Mouse (Mus musculus) cerebellum, postnatal 10 days (tissue): ENCODE results near the gene Brk1.
A peak's percentile ranks its signal among the peaks of the same experiment; 100 is the strongest.

Source experiments
- DNase-seq, 2 experiments: peaks; one replicate each; pipeline ENCODE4 v3.0.0; 2021; ENCODE audit warnings: mixed read lengths in 2 of 2

The Brk1 gene

GRCm38 (mm10) chr6:113623941-113624751, 19.6 kb downstream of the Brk1 start, which contains the start of gene Vhl:
Gene Vhl, plus strand, starts transcription at chr6:113623959.
- peak; percentile 90 to 92 for DNase-seq

- DNase-seq, result peak; percentile 57 to 60
Observed at GRCm38 (mm10) chr6:113624989-113625770, 20.6 kb downstream of the Brk1 start.

DNA sequence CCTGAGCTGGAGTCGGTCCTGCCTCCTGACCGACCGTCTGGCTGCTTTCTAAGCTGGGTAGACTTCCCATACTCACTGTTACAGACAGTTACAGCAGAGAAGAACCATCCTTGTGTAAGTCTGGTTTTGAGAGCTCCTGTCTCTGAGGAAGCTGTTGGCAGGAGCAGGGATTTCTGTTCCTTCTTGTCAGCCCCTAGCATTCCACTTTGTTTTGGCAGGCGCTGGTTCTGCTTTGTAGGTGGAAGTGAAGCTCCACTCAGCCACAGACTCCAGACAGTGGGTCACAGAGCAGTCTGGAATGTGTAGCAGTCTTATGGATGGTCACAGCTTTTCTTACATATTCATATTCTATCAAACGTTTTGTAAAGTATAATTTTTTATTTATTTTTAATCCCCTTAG, 25.8 kb downstream of the Brk1 start:
- DNase-seq, result no peak

DNA sequence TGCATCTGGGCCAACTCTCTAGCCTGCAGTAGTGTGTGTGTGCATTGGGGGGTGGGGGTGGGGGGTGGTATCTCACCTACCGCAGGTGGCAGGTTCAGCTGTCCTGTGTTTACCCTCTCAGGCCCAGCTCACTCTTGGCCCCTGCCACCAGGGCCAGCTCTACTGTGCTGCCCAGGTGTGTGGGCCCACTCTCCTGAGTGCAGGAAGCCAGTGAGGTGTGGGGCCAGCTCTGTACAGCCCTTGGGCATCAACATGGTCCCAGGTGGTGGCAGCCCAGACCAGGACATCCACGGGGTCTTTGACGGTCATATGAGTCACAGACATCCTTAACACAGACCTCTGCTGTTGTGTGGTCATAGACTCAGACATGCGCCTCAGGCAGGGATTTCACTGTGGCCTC, 28.3 kb downstream of the Brk1 start:
- no peak for DNase-seq

DNA sequence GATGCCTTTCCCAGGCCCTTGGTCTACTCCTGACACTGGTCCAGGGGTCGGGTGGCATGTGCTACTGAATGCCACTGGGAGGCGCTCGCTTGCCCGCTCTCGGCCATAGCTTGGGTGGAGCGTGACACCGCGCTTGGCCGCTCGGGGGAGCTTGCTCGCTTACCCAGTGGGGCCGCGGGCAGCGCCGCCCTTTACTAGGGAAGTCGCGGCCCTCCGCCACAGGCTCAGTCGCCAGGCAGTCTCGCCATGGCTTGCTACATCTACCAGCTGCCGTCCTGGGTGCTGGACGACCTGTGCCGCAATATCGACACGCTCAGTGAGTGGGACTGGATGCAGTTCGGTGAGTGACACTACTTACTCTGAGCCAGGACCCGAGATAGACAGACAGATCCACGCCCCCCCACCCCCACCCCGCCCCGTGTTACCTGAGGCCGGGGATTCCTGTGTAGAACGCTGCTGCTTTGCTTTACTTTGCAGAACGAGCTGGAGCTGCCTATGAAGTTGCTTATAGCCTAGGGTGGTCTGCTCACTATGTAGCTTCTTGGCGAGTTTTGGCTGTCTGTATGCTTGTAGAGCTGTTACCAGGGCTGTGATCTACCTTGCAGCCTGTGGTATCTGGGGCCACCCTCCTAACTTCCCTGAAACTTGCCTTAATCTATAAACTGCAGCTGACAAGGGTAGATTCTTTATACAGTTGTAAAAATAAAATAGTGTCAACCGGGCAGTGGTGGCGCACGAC, 33.9 kb downstream of the Brk1 start, which contains the start of gene Irak2:
TSS of gene Irak2 (plus strand) at position 166 of the 739 bp plus-strand sequence.
- peak; percentile 97 for DNase-seq

- no peak for DNase-seq
Observed at GRCm38 (mm10) chr6:113639201-113639600, 34.6 kb downstream of the Brk1 start.

DNA sequence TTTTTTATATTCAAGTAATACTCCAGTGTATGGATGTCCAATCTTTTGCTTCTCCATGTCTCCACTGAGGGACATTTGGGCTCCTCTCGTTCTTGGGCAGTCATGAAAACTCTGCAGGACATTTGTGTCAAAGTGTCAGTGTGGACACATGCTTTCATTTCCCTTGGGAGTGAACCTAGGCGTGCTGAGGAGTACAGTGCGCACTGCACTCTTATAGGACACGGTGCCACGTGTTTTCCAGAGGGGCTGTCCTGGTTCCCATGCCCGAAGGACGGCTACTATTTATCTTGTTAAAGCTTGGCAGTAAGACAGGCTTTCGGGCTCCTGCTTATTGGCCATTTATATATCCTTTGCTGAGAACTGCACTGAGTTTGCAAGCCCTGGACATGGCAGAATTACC, 38.0 kb downstream of the Brk1 start:
- no peak for DNase-seq

- DNase-seq, result no peak
Observed at GRCm38 (mm10) chr6:113643021-113643420, 38.4 kb downstream of the Brk1 start.

GRCm38 (mm10) chr6:113643967-113644366, 39.4 kb downstream of the Brk1 start:
- DNase-seq, result no peak

DNA sequence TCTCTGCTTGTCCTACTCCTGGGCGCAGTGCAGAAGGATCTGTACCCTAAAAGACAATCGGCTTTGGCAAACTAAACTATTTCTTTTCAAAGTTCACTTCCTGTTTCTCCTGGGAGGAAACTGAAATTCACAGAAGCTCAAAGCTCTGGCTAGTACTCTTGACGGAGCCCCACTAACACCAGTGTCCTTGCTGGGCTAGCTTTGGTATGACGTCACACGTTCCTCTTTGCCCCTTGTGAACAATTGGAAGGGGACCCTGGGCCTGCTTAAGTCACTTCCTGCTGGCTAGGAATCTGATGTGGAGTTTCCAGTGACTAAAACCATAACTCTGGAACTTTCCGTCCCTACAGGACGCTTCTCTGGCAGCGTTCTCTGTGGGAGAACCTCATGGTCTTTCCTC, 40.2 kb downstream of the Brk1 start:
- no peak for DNase-seq

DNA sequence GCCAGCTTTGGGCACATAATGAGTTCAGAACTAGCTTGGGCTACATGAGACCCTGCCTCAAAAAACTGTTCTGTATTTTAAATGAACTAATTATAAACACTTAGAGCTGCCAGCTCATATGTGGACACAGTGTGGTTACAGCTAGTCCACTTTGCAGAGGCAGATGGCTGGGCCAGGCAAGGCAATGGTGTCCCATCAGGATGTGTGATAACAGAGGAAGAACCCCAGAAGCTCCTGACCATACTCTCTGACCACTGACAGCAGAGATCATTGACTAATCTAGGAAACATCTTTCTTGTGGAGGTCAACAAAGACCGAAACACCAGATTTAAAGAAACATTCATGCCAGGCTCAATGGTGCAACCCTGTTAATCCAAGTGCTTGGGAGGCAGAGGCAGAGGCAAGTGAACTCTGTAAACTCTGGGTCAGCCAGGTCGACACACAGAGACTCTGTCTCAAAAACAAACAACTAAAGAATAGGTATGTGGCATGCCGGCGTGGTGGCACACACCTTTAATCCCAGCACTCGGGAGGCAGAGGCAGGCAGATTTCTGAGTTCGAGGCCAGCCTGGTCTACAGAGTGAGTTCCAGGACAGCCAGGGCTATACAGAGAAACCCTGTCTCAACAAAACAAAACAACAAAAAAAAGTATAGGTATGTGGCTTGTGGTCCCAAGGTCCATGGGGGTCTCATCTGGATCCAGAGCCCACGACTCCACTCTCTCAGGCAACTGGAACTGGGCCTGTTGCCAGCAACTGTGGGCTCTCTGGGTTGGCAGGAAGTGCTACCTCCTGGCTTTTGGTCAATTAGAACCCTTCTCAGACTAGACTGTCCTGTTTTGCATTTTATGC, 45.0 kb downstream of the Brk1 start:
- DNase-seq, result peak; percentile 21 to 37

DNA sequence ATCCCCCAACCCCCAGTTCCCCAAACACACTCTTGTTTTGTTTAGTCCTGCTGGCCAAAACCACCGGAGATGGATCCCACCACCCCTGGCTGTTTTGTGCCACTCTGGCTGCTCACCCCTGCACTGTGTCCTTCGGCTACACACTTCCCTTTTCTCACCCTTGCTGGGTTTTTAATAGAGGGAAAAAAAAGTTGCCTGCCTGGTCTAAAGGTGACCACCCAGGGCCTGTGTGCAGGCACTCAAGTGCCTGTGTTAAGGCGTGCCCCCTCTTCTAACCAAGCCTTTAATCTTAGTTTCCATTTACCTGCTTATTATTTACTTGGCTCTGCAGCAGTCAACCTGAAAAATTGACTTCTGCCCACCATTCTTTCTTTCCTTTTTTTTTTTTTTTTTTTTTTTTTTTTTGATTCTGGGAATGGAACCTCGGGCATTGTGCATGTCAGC, 45.6 kb downstream of the Brk1 start:
- no peak for DNase-seq

GRCm38 (mm10) chr6:113651626-113652025, 47.1 kb downstream of the Brk1 start:
- no peak for DNase-seq

DNA sequence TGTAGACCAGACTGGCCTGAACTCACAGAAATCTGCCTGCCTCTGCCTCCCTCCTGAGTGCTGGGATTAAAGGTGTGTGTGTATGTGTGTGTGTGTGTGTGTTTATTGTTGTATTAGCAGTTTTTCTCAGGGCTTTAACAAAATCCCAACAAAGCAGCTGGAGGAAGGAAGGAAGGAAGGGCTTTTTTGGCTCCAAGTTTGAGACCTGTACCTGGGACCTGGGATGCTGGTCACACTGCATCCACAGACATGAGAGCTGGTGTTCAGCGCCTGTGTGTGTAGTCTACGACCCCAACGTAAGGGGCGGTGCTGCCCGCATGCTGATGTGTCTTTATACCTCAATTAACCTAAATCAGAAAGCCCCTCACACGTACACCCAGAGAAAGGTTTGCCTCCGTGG, 49.0 kb downstream of the Brk1 start:
- no peak for DNase-seq

- DNase-seq, result no peak
Observed at GRCm38 (mm10) chr6:113654102-113654501, 49.5 kb downstream of the Brk1 start.

DNA sequence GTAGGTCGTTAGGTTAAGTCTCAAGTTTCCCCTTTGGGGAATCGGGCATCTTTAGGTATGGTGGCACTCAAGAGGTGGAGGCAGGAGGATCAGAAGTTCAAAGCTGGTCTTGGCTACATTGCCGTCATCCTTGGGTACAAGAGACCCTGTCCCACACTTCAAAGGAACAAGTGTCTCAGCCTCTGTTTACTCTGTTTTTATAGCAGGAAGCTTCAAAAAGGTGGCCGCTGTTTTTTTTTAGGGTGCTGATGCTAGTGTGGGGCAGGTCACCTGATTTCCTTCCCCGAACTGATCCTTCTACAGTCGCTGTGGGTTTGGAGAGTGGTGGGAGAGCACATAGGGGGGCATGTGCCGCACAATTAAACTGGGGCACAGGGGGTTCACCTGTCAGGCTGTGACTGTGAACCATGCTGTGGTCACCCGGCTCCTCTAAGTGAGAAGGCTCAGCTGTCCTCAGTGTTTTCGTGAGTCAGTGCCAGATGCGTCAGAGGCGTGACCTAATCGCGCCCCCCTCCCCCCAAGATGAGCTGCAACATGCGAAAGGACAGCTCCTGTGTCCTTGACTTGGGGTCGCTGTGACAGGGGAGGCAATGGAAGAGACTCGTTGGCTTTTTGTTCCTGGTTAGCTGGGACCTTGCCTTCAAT, 50.3 kb downstream of the Brk1 start:
- DNase-seq, result no peak

DNA sequence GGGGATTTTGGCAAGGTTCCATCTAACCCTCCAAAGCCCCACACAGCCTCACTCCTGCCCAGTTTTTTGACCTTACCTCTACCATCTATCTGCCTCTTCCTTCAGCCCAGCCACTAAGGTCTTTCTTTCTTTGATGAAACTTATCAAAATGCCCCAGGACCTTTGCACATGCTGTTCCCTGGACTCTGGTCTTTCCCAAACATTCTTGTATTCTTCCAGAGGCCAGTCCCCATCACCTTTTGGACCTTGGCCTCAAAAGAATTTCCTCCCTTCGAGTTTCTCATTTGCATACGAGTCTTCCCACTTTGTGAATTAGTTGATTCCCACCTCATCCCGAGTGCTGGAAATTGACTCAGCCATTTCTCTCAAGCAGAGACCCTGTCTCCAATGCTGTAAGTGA, 50.9 kb downstream of the Brk1 start:
- no peak for DNase-seq

DNA sequence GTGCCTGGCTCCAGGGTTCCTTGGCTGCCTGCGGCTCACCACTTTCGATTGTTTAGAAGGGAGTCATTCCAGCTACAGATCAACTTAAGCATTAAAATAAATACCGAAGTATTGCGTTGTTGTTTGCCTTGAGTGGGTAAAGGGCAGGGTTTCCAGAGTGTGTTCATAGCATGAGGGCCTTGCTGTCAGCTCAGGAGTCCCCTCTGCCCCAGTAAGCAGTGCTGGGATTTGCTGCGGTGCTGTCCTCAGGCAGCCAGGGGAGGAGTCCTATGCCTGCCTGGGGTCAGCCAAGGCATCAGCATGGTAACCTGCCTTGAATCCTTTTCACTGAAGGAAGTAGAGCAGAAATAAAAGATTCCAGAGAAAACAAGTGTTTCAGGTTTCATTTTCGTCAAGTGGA, 52.3 kb downstream of the Brk1 start:
- no peak for DNase-seq

DNA sequence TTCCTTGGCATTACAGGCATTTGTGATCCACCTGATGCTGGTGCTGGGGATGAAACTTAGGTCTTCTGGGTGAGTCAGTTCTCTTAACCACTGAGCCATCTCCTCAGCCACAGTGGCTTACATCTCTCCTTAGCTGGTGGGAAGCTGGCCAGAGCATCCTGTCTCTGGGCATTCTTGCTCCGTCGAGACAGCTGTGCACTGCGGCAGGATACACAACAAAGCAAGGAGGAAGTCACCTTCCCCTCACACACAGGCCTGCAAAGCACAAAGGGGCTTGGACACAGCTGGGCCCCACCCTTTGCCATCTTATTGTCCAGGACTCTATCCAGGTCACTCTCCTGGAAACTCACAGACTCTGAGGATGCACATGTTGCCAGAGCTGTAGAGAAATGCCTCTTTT, 53.7 kb downstream of the Brk1 start:
- DNase-seq, result no peak

GRCm38 (mm10) chr6:113659648-113660491, 55.3 kb downstream of the Brk1 start:
- DNase-seq, result no peak
